Mouse (Mus musculus) bone marrow macrophage, adult 2 months (primary cell): ENCODE measurements around the gene Sdc3.

ENCODE experiments used
- CTCF ChIP-seq: IDR thresholded peaks from 2 replicates; pipeline ENCODE4 v1.5.1; 2012; ENCODE audit warnings: low read depth, mild to moderate bottlenecking, low read length, moderate library complexity
- POLR2A ChIP-seq: IDR thresholded peaks from 2 replicates; pipeline ENCODE4 v1.6.1; 2012; ENCODE audit warnings: mild to moderate bottlenecking, low read depth, low read length, borderline replicate concordance

DNA sequence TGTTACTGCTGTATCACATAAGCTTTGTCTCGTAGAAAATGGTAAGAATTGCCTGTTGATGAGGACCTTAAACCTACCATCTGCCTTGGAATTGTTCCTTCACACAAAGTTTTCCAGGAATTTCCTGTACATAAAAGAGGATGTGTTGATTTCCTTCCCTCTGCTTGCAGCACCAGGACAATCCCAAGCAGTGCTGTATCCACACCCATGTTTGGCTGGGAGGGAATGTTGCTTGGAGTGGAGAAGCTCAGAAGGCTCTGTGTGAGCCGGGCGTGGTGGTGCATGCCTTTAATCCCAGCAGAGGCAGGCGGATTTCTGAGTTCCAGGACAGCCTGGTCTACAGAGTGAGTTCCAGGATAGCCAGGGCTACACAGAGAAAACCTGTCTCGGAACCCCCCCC, 30.5 kb upstream of the Sdc3 start:
- TF ChIP-seq POLR2A (no peak), CTCF (no peak)
